Mouse (Mus musculus): ENCODE data around the gene Tmem38a.
A peak's percentile ranks its signal among the peaks of the same experiment; 100 is the strongest.

The Tmem38a gene

GRCm38 (mm10) chr8:72571611-72572473 lies at the start of gene Tmem38a:
TSS of gene Tmem38a (plus strand) at chr8:72572055.
- DNase-seq = peak; percentile 87

- DNase-seq = no peak
These were observed 39.8 kb upstream of the Tmem38a start for GRCm38 (mm10) chr8:72532103-72532502.

- no peak for DNase-seq
These were observed 37.0 kb upstream of the Tmem38a start for GRCm38 (mm10) chr8:72534888-72535287.

GRCm38 (mm10) chr8:72539234-72539633 lies 32.6 kb upstream of the Tmem38a start:
- no peak for DNase-seq

GRCm38 (mm10) chr8:72547122-72547801 lies 24.6 kb upstream of the Tmem38a start:
- DNase-seq = no peak

- DNase-seq = peak; percentile 99
These were observed 23.8 kb upstream of the Tmem38a start, which contains the start of gene Med26 for GRCm38 (mm10) chr8:72547802-72548643. TSS of gene Med26 (minus strand) at chr8:72548270.

GRCm38 (mm10) chr8:72548644-72549313 lies 23.1 kb upstream of the Tmem38a start:
- DNase-seq = no peak

- no peak for DNase-seq
These were observed 22.5 kb upstream of the Tmem38a start for GRCm38 (mm10) chr8:72549314-72549892.

- DNase-seq = no peak
These were observed 16.1 kb upstream of the Tmem38a start for GRCm38 (mm10) chr8:72555770-72556169.

- DNase-seq = no peak
These were observed 10.7 kb upstream of the Tmem38a start for GRCm38 (mm10) chr8:72561111-72561689.

- no peak for DNase-seq
These were observed 5.9 kb upstream of the Tmem38a start for GRCm38 (mm10) chr8:72565970-72566369.

- peak; percentile 96 for DNase-seq
These were observed 933 bp upstream of the Tmem38a start, which contains the start of gene Smim7 for GRCm38 (mm10) chr8:72570633-72571610. TSS of gene Smim7 (minus strand) at chr8:72571088.

- no peak for DNase-seq
These were observed 652 bp downstream of the Tmem38a start for GRCm38 (mm10) chr8:72572507-72572906.

GRCm38 (mm10) chr8:72573450-72573849 lies 1.6 kb downstream of the Tmem38a start:
- no peak for DNase-seq

- DNase-seq = no peak
These were observed 4.1 kb downstream of the Tmem38a start for GRCm38 (mm10) chr8:72575915-72576314.

- no peak for DNase-seq
These were observed 5.4 kb downstream of the Tmem38a start for GRCm38 (mm10) chr8:72577266-72577665.

- no peak for DNase-seq
These were observed 6.1 kb downstream of the Tmem38a start for GRCm38 (mm10) chr8:72577941-72578340.

GRCm38 (mm10) chr8:72579374-72579773 lies 7.5 kb downstream of the Tmem38a start:
- no peak for DNase-seq

GRCm38 (mm10) chr8:72583056-72583771 lies 11.4 kb downstream of the Tmem38a start:
- DNase-seq = no peak

- no peak for DNase-seq
These were observed 12.5 kb downstream of the Tmem38a start for GRCm38 (mm10) chr8:72584390-72584789.
